Mouse (Mus musculus) midbrain, embryonic 11.5 days (tissue): ENCODE results near the gene Slc13a2. TPM values are rescaled to one million over a fixed set of nuclear protein-coding genes. Genes with fewer than 3 reads are reported as not detected.

Experiments
- ATAC-seq: fragments of 200-750 bp; cut with Nextera tagmentation; 2 replicates; pipeline ENCODE4 v1.8.0; 2017; ENCODE audit warnings: moderate TSS enrichment, moderate library complexity; ENCODE audit not compliant: low FRiP score
- DNase-seq: peaks from one replicate; pipeline ENCODE4 v3.0.0; 2015; ENCODE audit warnings: low spot score; ENCODE audit errors: missing footprints
- H3K27ac ChIP-seq: fragments of 300-500 bp; sonication (generic); 2 replicates; pipeline ENCODE4 v1.5.1; 2014; ENCODE audit warnings: low read depth, low read length
- H3K27me3 ChIP-seq: fragments of 300-500 bp; sonication (generic); 2 replicates; pipeline ENCODE4 v1.6.1; 2014; ENCODE audit warnings: mild to moderate bottlenecking, low read length, moderate library complexity, mixed read lengths; ENCODE audit not compliant: control insufficient read depth, insufficient read depth
- H3K36me3 ChIP-seq: fragments of 300-500 bp; sonication (generic); 2 replicates; pipeline ENCODE4 v1.6.1; 2014; ENCODE audit warnings: mild to moderate bottlenecking, low read length, moderate library complexity, mixed read lengths; ENCODE audit not compliant: control insufficient read depth, insufficient read depth
- H3K4me1 ChIP-seq: fragments of 300-500 bp; sonication (generic); 2 replicates; pipeline ENCODE4 v1.6.1; 2014; ENCODE audit warnings: low read length; ENCODE audit not compliant: control insufficient read depth, insufficient read depth
- H3K4me2 ChIP-seq: fragments of 300-500 bp; sonication (generic); 2 replicates; pipeline ENCODE4 v1.6.1; 2014; ENCODE audit warnings: mild to moderate bottlenecking, moderate library complexity
- H3K4me3 ChIP-seq: fragments of 300-500 bp; sonication (generic); 2 replicates; pipeline ENCODE4 v1.5.1; 2014; ENCODE audit warnings: low read depth, low read length
- H3K9ac ChIP-seq: fragments of 300-500 bp; sonication (generic); 2 replicates; pipeline ENCODE4 v1.6.1; 2014; ENCODE audit warnings: low read length
- H3K9me3 ChIP-seq: fragments of 300-500 bp; sonication (generic); 2 replicates; pipeline ENCODE4 v1.6.1; 2016; ENCODE audit warnings: low read length; ENCODE audit not compliant: control insufficient read depth
- WGBS: fragments of 180-500 bp; shearing (Covaris S2); extraction: QIAGEN DNeasy Blood & Tissue Kit; methylation state at CpG from one replicate; pipeline ENCODE4 v1.1.7; 2014; 5-methylcytosine and 5-hydroxymethylcytosine counted together
- polyA plus RNA-seq: library from polyadenylated mRNA; unstranded; fragments of >200 nt; fragmentation: Nextera tagmentation; extraction: Ambion mirVana; gene quantifications from 2 replicates; pipeline ENCODE4 v1.2.1, GENCODE M21; 2014

Slc13a2 gene
- not detected in 2 replicates for polyA plus RNA-seq

GRCm38 (mm10) chr11:78422055-78422819 lies at the start of gene Slc13a2:
Gene Slc13a2 (minus strand): TSS chr11:78422217.
- Histone ChIP-seq H3K9ac (no peak within 1 kb of the TSS), H3K27me3 (no peaks in the 10 kb centered on the region), H3K4me1 (no peaks in the 10 kb centered on the region), H3K27ac (no peak within 1 kb of the TSS), H3K9me3 (no peaks in the 10 kb centered on the region), H3K4me2 (no peak within 1 kb of the TSS), H3K36me3 (no peaks in the 10 kb centered on the region), H3K4me3 (no peak within 1 kb of the TSS)
- no peak for DNase-seq
- no peak for ATAC-seq
- WGBS, result 35% methylated on average over 13 of the region's 13 CpGs

GRCm38 (mm10) chr11:78471326-78472103 lies 49.5 kb upstream of the Slc13a2 start:
- Histone ChIP-seq H3K9me3 (no peaks in the 10 kb centered on the region), H3K9ac (no peak overlapping the region), H3K27ac (no peak overlapping the region), H3K36me3 (no peaks in the 10 kb centered on the region), H3K4me3 (no peak overlapping the region), H3K4me1 (peaks cover 1% of the 10 kb centered on the region), H3K4me2 (no peak overlapping the region), H3K27me3 (no peaks in the 10 kb centered on the region)
- no peak for DNase-seq
- WGBS, result 93% methylated on average over 10 of the region's 10 CpGs
- ATAC-seq, result no peak

- Histone ChIP-seq H3K27me3 (no peaks in the 10 kb centered on the region), H3K9ac (no peak overlapping the region), H3K27ac (no peak overlapping the region), H3K36me3 (no peaks in the 10 kb centered on the region), H3K4me3 (no peak overlapping the region), H3K4me1 (peaks cover 11% of the 10 kb centered on the region), H3K4me2 (no peak overlapping the region), H3K9me3 (no peaks in the 10 kb centered on the region)
- DNase-seq (no peak), ATAC-seq (no peak)
- 73% methylated on average over 3 of the region's 3 CpGs for WGBS
These were observed 45.9 kb upstream of the Slc13a2 start for GRCm38 (mm10) chr11:78467932-78468331.

- 95% methylated on average over 7 of the region's 7 CpGs for WGBS
These were observed 45.5 kb upstream of the Slc13a2 start for GRCm38 (mm10) chr11:78467515-78467914.

GRCm38 (mm10) chr11:78466242-78466912 lies 44.4 kb upstream of the Slc13a2 start:
- peak overlapping the region; percentile 90 for H3K4me2 ChIP-seq
- H3K36me3 ChIP-seq, result no peaks in the 10 kb centered on the region
- peak overlapping the region; percentile 91 for H3K9ac ChIP-seq
- WGBS, result 56% methylated on average over 23 of the region's 23 CpGs
- H3K9me3 ChIP-seq, result no peaks in the 10 kb centered on the region
- no peak overlapping the region for H3K27ac ChIP-seq
- H3K4me3 ChIP-seq, result peak overlapping the region; percentile 73
- no peaks in the 10 kb centered on the region for H3K27me3 ChIP-seq
- peak; percentile 84 for DNase-seq
- peaks cover 11% of the 10 kb centered on the region for H3K4me1 ChIP-seq
- ATAC-seq, result peak; percentile 21; the same call in 1 of the 2 replicates

More at GRCm38 (mm10) chr11:78467515-78467914, 45.5 kb upstream of the Slc13a2 start:
- DNase-seq (no peak), ATAC-seq (no peak)
- no peak overlapping the region for H3K4me2 ChIP-seq
- no peaks in the 10 kb centered on the region for H3K36me3 ChIP-seq
- H3K9me3 ChIP-seq, result no peaks in the 10 kb centered on the region
- no peak overlapping the region for H3K4me3 ChIP-seq
- H3K27me3 ChIP-seq, result no peaks in the 10 kb centered on the region
- H3K27ac ChIP-seq, result no peak overlapping the region
- peaks cover 11% of the 10 kb centered on the region for H3K4me1 ChIP-seq
- H3K9ac ChIP-seq, result no peak overlapping the region

- under 1% methylated on average over 41 of the region's 41 CpGs for WGBS
- peak; percentile 95 for ATAC-seq
These were observed 43.7 kb upstream of the Slc13a2 start, which contains the start of gene Slc46a1 for GRCm38 (mm10) chr11:78465568-78466180. Gene Slc46a1 (plus strand): TSS chr11:78465697.

GRCm38 (mm10) chr11:78465116-78465515 lies 43.1 kb upstream of the Slc13a2 start:
- no peaks in the 10 kb centered on the region for H3K9me3 ChIP-seq
- DNase-seq (no peak), ATAC-seq (peak; percentile 66)
- no peak overlapping the region for H3K27ac ChIP-seq
- 35% methylated on average over 9 of the region's 9 CpGs for WGBS
- no peaks in the 10 kb centered on the region for H3K36me3 ChIP-seq
- H3K4me1 ChIP-seq, result peaks cover 11% of the 10 kb centered on the region
- H3K4me2 ChIP-seq, result peak overlapping the region; percentile 90
- no peaks in the 10 kb centered on the region for H3K27me3 ChIP-seq
- H3K4me3 ChIP-seq, result peak overlapping the region; percentile 73
- H3K9ac ChIP-seq, result peak overlapping the region; percentile 91

More at GRCm38 (mm10) chr11:78465568-78466180, 43.7 kb upstream of the Slc13a2 start, which contains the start of gene Slc46a1:
- Histone ChIP-seq H3K27me3 (no peaks in the 10 kb centered on the region), H3K9me3 (no peaks in the 10 kb centered on the region), H3K9ac (peak within 1 kb of the TSS; percentile 91), H3K27ac (peak within 1 kb of the TSS; percentile 75), H3K4me3 (peak within 1 kb of the TSS; percentile 73), H3K4me2 (peak within 1 kb of the TSS; percentile 90), H3K4me1 (peaks cover 11% of the 10 kb centered on the region), H3K36me3 (no peaks in the 10 kb centered on the region)
- DNase-seq, result peak; percentile 96

- peaks cover 11% of the 10 kb centered on the region for H3K4me1 ChIP-seq
- no peak overlapping the region for H3K4me3 ChIP-seq
- DNase-seq (no peak), ATAC-seq (no peak)
- H3K9ac ChIP-seq, result no peak overlapping the region
- no peaks in the 10 kb centered on the region for H3K36me3 ChIP-seq
- WGBS, result 75% methylated on average over 13 of the region's 13 CpGs
- no peak overlapping the region for H3K27ac ChIP-seq
- no peaks in the 10 kb centered on the region for H3K9me3 ChIP-seq
- H3K27me3 ChIP-seq, result no peaks in the 10 kb centered on the region
- H3K4me2 ChIP-seq, result no peak overlapping the region
These were observed 41.4 kb upstream of the Slc13a2 start for GRCm38 (mm10) chr11:78463286-78464036.
